Mouse (Mus musculus): ENCODE results near the gene Spon1.

Spon1 gene

GRCm38 (mm10) chr7:113778546-113778945, 12.7 kb downstream of the Spon1 start:
- no peak for DNase-seq (ENCODE audit: low spot score)

DNA sequence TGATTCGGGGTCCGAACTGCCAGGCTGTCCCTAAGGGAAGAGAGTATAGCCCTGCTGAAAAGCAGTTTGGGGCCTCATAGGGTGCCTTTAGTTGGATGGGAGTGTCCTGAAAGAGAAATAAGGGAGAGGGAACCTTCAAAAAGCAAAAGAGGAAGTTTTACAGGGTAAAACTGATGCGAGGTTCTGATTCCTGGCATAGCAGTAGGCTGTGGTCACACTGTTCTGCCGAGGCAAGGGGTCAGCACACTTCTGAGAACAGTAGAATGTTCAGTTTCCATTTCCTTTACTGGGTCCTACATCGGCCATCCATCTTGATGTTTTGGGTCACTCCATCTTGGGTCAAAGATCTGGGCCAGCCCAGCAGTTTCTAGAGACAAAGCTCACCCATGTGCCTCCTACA, 14.5 kb downstream of the Spon1 start:
- DNase-seq (ENCODE audit: low spot score) = no peak

GRCm38 (mm10) chr7:113791991-113792390, 26.2 kb downstream of the Spon1 start:
- DNase-seq (ENCODE audit: low spot score) = no peak

DNA sequence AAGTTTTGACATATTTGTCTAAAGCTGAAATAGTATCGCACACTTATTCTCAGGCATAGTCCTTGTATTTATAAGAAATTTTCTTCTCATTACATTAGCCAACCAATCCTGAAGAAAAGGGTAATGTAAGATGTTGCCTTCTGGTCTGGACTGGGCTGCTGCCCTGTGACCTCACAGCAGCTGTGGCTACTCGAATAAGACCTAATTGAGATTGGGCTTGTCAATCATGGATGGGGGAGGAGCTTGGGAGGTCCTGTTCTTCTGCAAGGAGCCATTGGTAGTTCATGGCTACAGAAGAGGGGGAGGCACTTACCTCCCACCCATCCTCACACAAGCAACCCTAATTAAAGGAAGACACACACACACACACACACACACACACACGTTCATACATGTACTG, 27.1 kb downstream of the Spon1 start:
- no peak for DNase-seq (ENCODE audit: low spot score)

- no peak for DNase-seq (ENCODE audit: low spot score)
Observed at GRCm38 (mm10) chr7:113795209-113795608, 29.4 kb downstream of the Spon1 start.

DNA sequence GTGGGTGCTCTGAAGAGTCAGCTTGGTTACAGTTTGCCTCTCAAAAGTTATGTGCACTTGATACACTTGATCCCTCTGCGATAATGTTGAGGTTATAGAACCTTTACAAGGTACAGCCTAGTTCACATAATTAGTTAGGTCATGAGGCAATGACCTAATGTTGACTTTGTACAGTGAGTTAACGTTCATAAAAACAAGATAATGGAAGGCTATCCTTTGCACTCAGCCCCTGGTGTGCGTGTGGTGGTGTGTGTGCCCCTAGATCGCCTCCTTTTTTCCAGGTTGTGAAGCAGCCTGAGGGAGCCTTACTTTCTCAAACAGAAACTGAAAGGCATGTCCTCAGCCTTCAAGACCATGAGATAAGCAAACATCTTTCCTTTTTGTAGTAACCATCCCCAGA, 31.3 kb downstream of the Spon1 start:
- DNase-seq (ENCODE audit: low spot score) = no peak

- DNase-seq (ENCODE audit: low spot score) = no peak
Observed at GRCm38 (mm10) chr7:113798605-113799255, 32.9 kb downstream of the Spon1 start.

GRCm38 (mm10) chr7:113809781-113810180, 44.0 kb downstream of the Spon1 start:
- no peak for DNase-seq (ENCODE audit: low spot score)

DNA sequence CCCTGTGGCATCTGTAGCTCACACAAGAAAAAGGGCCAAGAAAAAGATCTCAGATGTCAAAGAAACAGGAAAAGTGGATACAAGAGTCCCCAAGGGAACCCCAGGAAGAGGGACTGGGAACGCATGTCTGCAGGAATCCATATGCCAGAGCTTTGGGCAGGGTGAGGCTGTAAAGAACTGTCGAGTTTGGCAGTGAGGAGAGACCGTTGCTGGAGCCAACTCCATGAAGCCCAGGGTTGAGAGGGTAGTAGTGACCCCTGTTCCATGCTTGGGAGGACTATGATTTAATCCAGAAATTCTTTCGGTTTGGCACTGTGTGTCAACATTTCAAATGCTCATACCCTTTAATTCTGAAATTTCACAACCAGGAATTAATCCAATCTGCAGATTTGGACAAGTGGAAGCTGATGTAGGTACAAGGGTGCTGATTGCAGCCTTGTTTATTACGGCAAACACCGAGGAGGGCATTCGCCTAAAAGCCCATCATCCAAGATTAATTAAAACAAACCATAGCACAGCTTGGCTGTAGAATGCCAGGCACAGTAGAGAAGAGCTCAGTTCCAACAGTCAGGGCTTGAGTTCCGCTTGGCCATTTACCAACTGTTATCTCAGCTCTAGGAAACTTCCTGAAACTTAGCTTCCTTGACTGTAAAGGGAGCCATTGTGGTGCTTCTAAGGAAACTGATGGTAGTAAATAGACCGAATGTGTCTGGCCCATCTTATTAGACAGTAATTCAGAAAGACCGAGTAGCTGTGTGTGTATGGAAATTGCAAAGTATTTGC, 45.8 kb downstream of the Spon1 start:
- no peak for DNase-seq (ENCODE audit: low spot score)

- no peak for DNase-seq (ENCODE audit: low spot score)
Observed at GRCm38 (mm10) chr7:113814101-113814779, 48.4 kb downstream of the Spon1 start.

GRCm38 (mm10) chr7:113815726-113816125, 49.9 kb downstream of the Spon1 start:
- DNase-seq (ENCODE audit: low spot score) = no peak

DNA sequence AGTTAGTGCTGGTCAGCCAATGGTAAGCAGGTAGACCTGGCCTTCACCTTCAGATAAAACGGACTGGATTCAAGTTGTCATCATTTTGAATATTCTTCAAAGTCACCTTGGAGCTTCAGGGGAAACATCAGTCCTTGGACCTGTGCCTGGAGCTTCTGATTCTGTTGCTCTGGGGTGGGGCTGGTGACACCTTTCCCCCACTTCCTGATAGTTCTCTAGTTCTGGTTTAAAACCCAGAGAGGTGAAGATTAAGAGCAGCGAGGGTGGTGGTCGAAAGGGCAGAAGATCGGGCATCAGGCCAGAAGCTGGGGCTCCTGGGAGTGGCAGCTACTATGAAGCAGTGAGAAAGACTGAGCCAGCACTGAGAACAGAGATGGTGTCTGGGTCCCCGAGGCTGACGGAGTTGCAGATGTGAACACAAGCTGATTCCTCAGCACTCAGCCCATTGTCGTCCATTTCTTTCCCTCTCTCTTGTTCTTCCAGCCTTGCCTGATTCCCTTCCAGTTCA, 51.1 kb downstream of the Spon1 start:
- DNase-seq (ENCODE audit: low spot score) = no peak

- DNase-seq (ENCODE audit: low spot score) = no peak
Observed at GRCm38 (mm10) chr7:113818116-113818515, 52.3 kb downstream of the Spon1 start.

DNA sequence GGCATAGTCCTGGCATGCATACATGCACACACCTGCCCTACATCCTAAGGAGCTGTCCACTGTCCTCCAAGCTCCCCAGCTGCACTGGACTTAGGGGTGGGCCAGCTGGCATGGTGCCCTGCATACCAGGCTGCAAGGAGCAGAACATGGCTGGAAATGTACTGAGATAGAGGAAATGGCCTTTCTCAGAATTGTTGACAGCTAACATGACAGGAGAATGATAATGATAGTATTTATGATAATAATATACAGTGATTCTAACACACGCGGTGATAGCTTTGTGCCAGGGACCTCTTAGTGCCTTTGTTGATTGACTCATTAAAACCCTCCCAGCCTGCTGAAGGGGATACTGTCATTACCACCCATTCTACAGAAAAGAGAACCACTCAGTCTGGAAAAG, 54.4 kb downstream of the Spon1 start:
- DNase-seq (ENCODE audit: low spot score) = no peak

GRCm38 (mm10) chr7:113823026-113823425, 57.2 kb downstream of the Spon1 start:
- no peak for DNase-seq (ENCODE audit: low spot score)

- no peak for DNase-seq (ENCODE audit: low spot score)
Observed at GRCm38 (mm10) chr7:113824651-113825050, 58.9 kb downstream of the Spon1 start.

GRCm38 (mm10) chr7:113825498-113826205, 59.9 kb downstream of the Spon1 start:
- DNase-seq (ENCODE audit: low spot score) = no peak

GRCm38 (mm10) chr7:113826510-113826909, 60.7 kb downstream of the Spon1 start:
- DNase-seq (ENCODE audit: low spot score) = no peak

- DNase-seq (ENCODE audit: low spot score) = no peak
Observed at GRCm38 (mm10) chr7:113828122-113828571, 62.3 kb downstream of the Spon1 start.

DNA sequence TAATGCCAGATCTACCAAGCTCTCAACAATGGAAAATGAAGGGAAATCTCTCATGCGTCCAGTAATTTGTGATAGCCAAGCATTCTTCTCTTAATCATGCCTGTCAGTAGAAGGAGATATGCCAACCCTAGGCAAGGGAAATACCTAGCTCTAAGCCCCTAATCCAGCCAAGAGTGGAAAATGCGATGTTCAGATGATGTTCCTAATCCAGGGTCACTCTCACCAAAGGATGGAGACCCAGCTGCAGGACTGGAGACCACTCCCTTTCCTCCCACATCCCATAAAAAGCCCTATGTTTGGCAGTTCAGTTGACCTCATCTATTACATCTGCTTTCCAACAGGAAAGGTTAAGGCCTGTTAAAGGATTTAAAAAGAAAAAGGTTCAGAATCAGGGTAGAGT, 62.8 kb downstream of the Spon1 start:
- DNase-seq (ENCODE audit: low spot score) = no peak

DNA sequence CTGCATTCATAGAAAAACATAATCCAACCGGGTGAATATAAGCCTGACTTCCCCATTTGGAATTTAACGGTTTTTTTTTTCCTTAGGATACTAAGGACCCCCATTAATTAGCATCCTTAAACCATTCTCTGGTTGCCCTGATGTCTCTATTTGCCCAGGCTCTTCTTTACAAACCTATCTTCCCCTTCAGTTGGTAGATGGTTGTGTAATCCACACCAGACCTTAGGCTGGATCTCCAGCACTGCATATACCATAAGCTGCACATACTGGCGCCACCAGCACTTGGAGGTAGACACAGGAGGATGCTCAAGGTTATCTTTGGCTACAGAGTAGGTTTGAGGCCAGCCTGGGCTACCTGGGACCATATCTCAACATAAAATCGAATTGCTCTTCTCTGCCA, 71.4 kb downstream of the Spon1 start:
- no peak for DNase-seq (ENCODE audit: low spot score)

DNA sequence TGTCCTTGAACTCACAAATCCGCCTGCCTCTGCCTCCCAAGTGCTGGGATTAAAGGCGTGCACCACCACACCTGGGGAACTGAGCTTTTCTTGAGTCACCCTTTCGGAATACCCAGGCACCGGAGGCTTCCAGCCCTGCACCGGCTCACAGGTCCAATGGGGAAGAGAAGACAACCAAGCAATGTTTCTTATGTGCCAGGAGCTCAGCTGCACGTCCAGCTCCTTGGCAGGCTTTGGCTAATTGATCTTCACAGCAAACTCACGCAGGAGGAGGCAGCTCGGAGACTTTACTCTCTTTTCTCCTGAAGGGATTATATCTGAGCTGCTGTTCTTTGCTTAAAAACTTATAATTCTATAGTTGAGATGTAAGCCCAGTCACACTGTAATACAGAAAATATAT, 73.6 kb downstream of the Spon1 start:
- no peak for DNase-seq (ENCODE audit: low spot score)
